In genomic region chr11:86952659-86953058, GRCm38 (mm10) we compare ENCODE assay signal across 9 mouse cellular contexts. TPM values are rescaled to one million over a fixed set of nuclear protein-coding genes. Genes with fewer than 3 reads are reported as not detected.
DNase-seq lines count a peak whose midpoint lies in the region; ATAC-seq lines count a peak whose summit lies in the region.
"Had no signal": no experiment of that assay in that cellular context is flagged by ENCODE, and none has a peak within 500 bp of the region (broad histone marks: within the 10 kb centered on the region; RNA-seq: fewer than 3 reads in every experiment).

No protein-coding gene starts in this region.

- peaks cover 9% of the 10 kb centered on the region; the same call in 1 of the 2 replicates for H3K36me3 ChIP-seq in kidney, embryonic 15.5 days
- no peaks in the 10 kb centered on the region; the same call in 1 of the 2 replicates for H3K36me3 ChIP-seq in embryonic facial prominence, embryonic 10.5 days (replicated peaks)

- H3K4me1 ChIP-seq in kidney, embryonic 15.5 days: peaks cover 59% of the 10 kb centered on the region
- peaks cover 42% of the 10 kb centered on the region for H3K4me1 ChIP-seq in embryonic facial prominence, embryonic 10.5 days

- no peak overlapping the region for H3K4me2 ChIP-seq in kidney, embryonic 15.5 days

- H3K9ac ChIP-seq in kidney, embryonic 15.5 days: no peak overlapping the region

- no peaks in the 10 kb centered on the region for H3K27me3 ChIP-seq in kidney, embryonic 15.5 days
- no peaks in the 10 kb centered on the region for H3K27me3 ChIP-seq in embryonic facial prominence, embryonic 10.5 days (replicated peaks; ENCODE audit: low read depth, poor library complexity, severe bottlenecking)

- no peak for ATAC-seq in kidney, embryonic 15.5 days (replicated peaks; ENCODE audit: low FRiP score)

- peak; percentile 58 to 82 for DNase-seq in adrenal gland, adult (ENCODE audit: inconsistent age in 2 of 2, low spot score in 1 of 2)
- no peak for DNase-seq in adrenal gland, postnatal 4 days (ENCODE audit: low spot score in 2 of 2)
- no peak for DNase-seq in kidney, postnatal 25 days
- peak; percentile 74 for DNase-seq in 3T3-L1 (ENCODE audit: low read depth, low spot score)
- DNase-seq in embryonic facial prominence, embryonic 10.5 days (ENCODE audit: low spot score): no peak
- no peak for DNase-seq in B cell, adult 2 months
- DNase-seq in thymus, postnatal 10 days (ENCODE audit: low spot score in 2 of 2): no peak
- DNase-seq: cerebellum, adult 8-10 months had no signal

- no peak overlapping the region for H3K4me3 ChIP-seq in kidney, embryonic 15.5 days (replicated peaks)
- H3K4me3 ChIP-seq in embryonic facial prominence, embryonic 10.5 days: no peak overlapping the region

- peak overlapping the region; percentile 19; the same call in 1 of the 2 replicates for H3K27ac ChIP-seq in kidney, embryonic 15.5 days
- peak overlapping the region; percentile 35; the same call in 1 of the 2 replicates for H3K27ac ChIP-seq in embryonic facial prominence, embryonic 10.5 days (replicated peaks)

- no peaks in the 10 kb centered on the region for H3K9me3 ChIP-seq in kidney, embryonic 15.5 days (replicated peaks)
- H3K9me3 ChIP-seq in embryonic facial prominence, embryonic 10.5 days: no peaks in the 10 kb centered on the region

- WGBS in kidney, embryonic 15.5 days: 90% methylated on average over 2 of the region's 2 CpGs
- WGBS in embryonic facial prominence, embryonic 10.5 days: 93% methylated on average over 2 of the region's 2 CpGs

RNA-seq across cellular contexts. Expression of gene Ypel2, which starts 40.8 kb away (rescaled TPM):
- 10 to 100 TPM; 34.4 to 39.5 TPM for total RNA-seq in adrenal gland, postnatal 4 days (2021)
- 10.1 and 10.4 TPM in 2 replicates for polyA plus RNA-seq in kidney, embryonic 15.5 days (2015; fragmentation: Nextera tagmentation; extraction: Ambion mirVana)
- 4.2 and 5.4 TPM in 2 replicates for polyA plus RNA-seq in embryonic facial prominence, embryonic 10.5 days (2016; fragmentation: Nextera tagmentation; extraction: Ambion mirVana)

Comparison
In these comparisons a context has a peak if more than half of its experiments do, and no peak if none do; other contexts are left out.
1. DNase-seq: peak in adrenal gland, adult (2 of 2) and 3T3-L1 (single experiment); none in adrenal gland, postnatal 4 days (0 of 2), kidney, postnatal 25 days (0 of 2), embryonic facial prominence, embryonic 10.5 days (single experiment), B cell, adult 2 months (0 of 2) and thymus, postnatal 10 days (0 of 2).